Mouse (Mus musculus) thymus, postnatal 36 days (tissue): ENCODE results near the gene Zc3hav1.

Source experiments
- DNase-seq, 2 experiments: peaks; one replicate each; pipeline ENCODE4 v3.0.0; 2022; ENCODE audit warnings: mixed read lengths in 2 of 2

Zc3hav1 gene

GRCm38 (mm10) chr6:38292871-38293646 is 61.3 kb downstream of the Zc3hav1 start:
- no peak for DNase-seq

DNA sequence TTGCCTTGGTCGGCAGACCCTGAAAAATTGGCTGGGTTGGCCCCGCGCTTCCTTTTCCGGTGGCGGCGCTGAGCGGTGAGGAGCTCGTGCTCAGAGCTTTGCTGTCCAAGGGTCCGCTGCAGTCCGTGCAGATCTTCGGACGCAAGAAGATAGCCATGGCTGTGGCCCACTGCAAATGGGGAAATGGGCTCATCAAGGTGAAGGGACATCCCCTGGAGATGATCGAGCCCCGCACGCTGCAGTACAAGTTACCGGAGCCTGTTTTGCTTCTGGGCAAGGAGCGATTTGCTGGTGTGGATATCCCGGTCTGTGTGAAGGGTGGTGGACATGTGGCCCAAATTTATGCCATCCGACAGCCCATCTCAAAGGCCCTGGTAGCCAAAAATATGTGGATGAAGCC is 70.0 kb downstream of the Zc3hav1 start:
- DNase-seq: no peak

GRCm38 (mm10) chr6:38264466-38264865 is 89.9 kb downstream of the Zc3hav1 start:
- DNase-seq: no peak

GRCm38 (mm10) chr6:38263393-38264159 is 90.8 kb downstream of the Zc3hav1 start:
- DNase-seq: no peak

GRCm38 (mm10) chr6:38261877-38262276 is 92.5 kb downstream of the Zc3hav1 start:
- no peak for DNase-seq

DNA sequence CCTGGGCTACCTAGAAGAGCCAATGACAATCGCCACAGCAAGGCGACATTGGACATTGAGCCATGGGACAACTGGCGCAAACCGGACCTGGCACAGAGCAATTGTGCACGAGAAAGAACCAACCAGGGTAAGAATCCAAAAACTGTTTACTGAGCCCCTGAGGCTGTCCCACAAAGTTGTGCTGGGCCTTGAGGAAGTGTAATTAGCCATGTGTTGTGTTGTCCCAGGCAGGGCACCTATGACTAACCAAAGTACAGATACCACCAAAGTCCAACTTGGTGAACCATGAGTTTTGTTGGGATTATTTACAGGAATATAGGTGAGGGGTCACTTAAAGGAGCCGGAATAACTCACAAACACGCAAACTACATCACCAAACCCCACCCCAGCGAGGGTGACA is 96.9 kb downstream of the Zc3hav1 start:
- DNase-seq: no peak

DNA sequence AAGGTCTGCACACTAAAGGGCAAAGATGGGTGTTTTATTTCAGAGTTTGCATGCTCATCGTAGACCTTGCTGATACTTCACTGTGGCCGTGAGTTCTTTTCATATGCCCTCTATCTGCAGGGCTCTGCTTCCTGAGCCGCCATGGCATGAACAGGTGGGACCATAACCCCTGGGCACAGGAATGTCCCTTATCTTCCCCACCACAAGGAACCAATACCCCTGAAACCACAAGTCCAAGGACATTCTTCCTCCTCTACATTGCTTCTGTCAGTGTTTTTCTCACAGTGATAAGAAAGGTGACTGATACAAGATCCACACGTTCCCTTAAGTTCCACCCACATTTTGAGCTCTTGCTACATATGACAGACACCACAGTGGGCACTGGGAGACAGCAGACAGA is 97.6 kb downstream of the Zc3hav1 start:
- no peak for DNase-seq

DNA sequence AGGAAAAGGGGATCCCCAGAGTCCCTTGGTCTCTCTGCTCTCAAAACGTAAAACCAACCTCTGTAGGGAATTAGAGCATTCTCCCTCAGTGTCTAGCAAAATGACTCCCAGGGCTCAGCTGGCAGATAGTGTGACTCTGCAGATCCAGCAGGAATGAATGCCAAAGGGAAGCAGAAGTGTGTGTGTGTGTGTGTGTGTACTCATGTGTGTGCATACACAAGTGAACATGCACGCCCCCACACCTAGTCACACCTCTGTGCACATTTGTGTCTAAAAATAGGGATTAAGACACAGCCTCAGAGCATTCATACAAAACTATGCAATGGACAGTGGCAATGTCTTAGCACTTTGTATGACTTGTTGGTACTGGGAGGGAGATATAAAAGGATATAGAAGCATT is 98.6 kb downstream of the Zc3hav1 start:
- DNase-seq: no peak
